Mouse (Mus musculus) thymus, postnatal 25 days (tissue): ENCODE results near the gene Dock7.

Experiments
- DNase-seq: peaks from one replicate; pipeline ENCODE4 v3.0.0; 2022

The Dock7 gene

DNA sequence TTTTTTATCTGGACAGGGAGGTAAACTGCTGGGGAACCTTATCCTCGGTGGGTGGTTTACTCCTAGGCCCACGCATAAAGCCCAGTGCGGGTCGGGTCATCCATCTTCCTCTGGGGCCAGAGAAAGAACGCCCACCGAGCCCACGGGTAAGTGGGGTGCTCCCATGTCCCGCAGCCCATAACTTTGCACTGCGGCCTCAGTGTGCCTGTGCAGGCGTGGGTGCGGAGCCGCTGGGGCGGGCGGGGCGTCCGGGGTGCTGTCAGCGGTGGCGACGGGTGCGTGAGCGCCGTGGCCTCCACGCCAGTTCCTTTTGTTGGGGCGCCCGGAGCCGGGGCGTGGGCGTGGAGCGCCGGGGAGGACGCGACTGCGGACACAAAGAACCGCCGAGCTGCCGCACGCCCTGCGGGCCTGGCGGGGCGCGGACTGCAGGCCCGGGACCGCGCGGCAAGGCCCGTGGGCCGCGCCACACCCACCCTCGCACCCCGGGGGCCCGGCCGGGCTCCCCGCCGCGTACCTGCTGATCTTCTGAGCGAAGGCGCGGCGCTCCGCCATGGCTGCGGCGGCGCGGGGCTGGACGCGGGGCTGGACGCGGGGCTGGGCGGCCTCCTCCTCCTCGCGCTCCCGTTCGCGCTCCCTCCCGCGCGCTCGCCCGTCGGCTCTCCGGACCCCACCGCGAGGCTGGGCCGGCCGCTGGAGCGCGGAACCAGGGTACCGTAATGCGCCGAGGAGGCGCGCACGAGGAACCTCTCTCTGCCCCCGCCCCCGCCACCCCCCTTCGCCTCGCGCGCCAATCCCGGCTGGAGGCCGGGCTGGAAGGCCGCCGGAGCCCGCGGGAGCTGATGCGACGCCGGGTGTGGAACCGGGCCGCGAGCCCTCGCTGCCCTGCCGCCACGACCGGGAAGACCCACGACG lies at the start of gene Dock7:
Dock7 (minus strand) TSS at position 705 of the 912 bp plus-strand sequence.
- peak; percentile 14 for DNase-seq

DNA sequence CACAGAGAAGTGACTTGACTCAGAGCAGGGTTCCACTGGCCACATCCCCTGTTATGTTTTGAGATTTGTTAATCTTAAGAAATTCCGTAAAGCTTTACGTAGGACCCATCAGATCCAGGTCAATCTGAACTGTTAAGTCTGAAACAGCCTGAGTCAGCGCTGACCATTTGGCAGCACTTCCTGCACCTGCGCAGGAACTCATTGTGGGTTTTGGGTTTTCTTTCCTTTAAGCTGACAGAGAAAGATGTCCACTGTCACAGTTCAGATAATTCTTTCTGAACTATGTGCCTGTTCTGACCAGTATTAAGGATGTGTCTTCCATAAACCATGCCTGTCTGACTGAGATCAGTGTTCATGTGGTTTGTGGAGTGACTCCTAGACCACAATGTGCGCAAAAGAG lies 48.2 kb upstream of the Dock7 start:
- no peak for DNase-seq

DNA sequence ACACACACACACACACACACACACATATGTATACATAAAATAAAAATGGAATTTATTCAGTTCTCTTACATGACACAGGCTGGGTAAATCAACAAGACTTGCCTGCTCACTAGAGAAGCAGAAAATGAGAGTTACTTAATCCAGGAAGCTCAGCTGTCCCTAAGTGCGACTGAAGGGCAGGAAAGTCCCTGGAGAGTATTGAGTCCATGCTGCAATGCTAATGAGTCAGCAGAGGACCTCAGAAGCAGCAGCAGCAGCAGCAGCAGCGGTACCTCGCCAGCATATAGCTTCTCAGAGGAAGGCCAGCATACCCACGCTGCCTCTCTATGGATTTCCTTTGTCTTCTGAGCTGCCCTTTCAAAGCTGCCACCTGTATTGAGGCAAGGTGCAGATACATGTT lies 42.8 kb upstream of the Dock7 start:
- no peak for DNase-seq

DNA sequence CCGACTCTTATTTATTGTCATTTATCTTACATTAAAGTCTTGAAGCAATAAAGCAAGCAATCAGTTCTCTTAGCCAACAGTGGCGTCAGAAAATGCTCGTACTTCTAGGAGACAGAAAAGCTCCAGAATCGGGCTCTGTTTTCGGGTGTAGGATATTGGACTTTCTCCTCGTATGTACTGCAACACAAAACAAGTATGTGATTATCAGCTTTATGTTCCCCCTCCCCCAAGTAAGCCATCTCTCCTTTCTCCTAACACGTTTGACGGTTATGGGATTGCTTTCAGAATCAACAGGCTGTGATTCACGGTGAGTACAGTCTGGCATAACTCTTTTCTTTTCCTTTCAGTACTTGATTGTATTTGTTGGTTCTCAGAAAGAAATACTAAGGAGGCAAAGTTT lies 42.3 kb upstream of the Dock7 start:
- no peak for DNase-seq

DNA sequence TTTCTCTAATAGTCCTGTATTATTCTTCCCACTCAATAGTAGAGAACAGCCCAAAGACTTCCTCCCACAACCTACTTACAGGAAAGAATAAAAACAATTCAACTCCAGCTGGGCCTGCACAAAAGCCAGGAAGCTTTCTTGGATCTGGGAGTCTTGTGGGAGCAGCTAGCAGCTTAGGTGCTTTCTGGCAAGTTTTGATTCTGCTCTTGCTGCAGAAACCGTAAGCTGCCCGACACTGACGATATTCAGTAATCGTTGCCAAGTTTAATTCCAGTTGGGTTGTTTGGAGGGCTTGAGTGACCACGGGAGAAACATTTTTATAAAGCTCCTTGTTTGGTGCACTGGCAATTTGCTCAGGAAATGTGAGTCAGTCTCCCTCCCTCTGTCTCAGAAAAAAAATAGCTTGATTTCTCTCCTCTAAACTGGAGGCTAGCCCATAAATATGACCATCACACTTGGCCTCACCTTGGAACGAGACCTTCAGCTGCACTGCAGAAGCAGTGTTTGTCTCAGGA lies 40.8 kb upstream of the Dock7 start:
- DNase-seq, result no peak

DNA sequence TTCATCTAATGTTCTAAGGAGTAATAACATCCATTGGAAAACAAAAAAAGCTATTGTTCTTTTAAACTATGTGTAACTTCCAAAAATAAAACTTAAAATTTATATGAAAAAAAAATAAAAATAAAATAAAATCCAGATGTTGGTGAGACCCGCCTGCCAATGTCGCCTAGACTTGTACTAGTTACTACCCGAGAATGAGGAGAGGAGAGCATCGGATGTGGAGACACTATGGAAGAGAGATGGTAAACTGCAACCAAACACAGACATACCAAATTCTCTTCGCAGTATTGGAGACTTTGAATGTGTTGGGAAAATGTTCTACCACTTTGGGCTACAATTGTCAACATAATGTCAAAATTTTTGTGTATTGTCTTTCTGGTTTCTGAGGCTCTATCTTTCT lies 40.2 kb upstream of the Dock7 start:
- DNase-seq, result no peak

DNA sequence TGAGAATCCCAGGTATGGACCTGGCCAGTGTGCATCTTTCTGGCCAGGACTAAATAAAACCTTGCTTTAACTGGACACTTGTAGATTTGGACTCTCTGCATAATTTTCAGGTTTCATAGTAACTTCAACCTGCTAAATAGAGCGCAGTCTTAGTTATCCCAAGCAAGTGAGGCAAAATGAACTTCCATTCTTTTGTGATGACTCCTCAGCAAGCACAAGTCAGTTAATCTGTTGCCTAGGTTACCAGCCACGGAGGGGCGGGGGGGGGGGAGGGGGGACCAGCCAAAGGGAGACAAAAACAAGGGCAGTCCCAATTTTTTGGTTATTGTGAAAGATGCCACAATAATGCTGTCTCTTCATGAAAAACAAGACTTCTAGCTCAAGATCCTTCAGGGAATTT lies 39.7 kb upstream of the Dock7 start:
- DNase-seq, result no peak

DNA sequence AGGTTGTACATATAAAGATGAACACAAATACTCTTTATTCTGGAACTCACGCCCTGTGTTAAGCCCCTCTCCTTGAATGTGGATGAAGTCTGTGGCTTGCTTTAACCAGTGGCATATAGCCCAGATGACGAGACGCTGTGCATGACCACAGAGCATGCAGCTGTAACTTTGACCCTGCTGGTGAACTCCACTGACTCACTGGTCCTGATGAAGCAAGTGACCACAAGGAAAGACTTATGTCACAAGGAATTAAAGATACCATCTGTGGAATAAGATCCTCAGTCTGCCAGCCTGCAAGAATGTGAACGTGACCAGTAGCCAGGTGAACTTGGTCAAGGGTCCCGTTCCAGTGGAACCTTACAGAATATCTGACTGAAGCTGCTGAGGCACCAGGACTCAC lies 37.8 kb upstream of the Dock7 start:
- no peak for DNase-seq

DNA sequence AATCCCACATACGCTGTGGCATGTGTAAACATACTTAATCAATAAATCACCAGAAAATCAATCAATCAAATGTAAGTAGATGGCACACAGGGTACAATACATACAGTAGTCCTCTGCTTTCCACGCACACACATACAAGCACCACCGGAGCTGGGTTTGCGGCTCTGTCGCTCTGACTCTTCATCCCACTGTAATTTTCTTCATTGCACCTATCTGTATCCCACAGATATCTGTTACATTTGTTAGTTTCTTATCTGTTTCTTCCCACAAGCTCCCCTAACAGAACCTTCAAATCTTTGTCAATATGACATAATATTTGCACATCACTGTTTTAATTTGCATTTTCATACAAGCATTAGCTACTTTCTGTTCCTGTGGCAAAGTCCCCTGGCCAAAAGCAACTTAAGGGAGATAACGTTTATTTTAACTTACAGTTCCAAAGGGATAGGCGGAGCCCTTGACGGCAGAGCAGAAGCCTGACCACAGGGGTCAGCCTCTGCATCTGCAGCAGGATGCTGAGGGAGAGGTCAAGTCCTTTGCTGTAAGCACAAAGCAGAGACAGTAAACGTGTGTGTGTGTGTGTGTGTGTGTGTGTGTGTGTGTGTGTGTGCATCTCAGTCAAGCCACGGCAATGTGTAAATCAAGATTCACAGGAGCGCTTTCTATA lies 36.1 kb upstream of the Dock7 start:
- DNase-seq, result no peak

DNA sequence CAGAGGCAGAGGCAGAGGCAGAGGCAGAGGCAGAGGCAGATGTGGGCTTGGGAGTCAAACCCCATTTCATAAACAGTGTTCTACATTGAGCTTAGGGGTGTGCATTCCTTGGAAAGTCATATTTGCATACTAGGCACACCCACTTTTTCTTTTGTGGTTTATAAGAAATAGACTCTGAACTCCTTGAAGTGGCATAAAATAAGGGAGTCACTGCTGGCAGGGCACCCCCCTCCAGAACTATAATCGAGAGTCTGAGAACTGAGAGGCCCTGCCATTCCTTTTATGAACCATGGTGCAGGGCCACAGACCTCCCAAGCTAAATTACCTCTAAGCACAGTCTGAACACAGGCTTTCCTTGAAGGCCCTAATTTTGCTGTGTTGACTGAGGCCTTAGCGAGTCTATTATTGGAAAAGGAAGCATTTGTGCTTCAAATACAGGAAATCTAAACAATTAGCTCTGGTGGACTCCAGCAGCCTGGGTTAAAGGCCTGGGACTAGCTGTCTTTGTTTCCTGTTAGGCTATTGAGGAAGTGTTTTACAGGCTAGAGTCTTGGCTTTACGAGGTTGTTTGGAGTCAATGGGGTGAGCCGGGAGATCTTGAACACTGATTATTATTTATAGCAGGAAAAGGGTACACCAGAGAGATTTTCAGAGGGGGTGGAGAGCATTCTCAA lies 31.3 kb upstream of the Dock7 start:
- DNase-seq, result no peak

DNA sequence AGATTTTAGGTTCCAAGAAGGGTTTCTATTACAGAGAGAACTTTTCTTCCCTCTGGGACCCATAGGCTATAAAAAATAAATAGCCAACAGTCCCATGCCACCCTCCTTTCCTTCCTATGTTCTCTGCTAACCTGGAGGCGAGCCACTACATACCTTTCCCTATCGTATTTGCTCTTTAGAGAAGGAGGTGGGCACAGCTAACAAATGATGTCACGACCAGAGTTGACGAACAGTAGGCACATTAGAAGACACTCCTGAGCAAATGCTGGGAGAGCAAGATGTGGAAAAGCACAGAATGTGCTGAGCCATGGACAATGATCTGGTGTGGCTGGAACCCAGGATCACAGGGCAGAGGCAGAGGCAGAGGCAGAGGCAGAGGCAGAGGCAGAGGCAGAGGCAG lies 30.7 kb upstream of the Dock7 start:
- no peak for DNase-seq

DNA sequence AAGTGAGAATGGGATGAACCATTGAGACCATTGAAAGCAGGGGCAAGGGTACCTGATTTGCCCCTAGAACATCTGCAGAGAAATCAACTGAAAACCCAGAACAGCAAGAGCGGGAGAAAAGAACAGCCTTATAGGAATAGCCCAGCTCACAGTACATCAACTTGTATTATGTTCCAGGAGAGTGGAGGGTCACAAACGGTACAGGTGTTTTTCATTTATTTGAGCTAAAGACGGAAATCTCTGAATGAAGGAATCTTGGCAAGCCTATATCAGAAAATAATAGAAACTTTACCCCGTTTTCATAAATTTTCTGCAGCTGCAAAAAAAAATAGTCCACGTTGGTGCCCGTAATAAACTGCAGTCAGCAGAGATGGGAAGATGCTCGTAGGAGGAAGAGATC lies 22.6 kb upstream of the Dock7 start:
- DNase-seq, result no peak

DNA sequence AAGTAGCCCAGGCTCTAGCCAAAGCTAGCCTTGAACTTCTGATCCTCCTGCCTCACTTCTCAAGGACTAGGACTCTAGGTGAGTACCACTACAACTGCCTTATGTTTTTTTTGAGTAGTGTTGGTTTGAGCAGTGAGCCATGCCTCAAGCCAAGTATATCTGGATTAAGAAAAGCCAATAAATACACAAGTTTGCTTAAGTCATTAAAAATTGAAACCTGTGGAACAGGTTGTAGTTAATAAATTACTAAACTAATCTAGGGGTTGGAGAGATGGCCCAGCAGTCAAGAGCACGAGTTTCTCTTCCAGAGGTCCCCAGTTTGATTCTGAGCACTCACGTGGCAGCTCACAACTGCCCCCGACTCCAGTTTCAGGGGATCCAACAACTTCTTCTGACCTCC lies 20.9 kb upstream of the Dock7 start:
- no peak for DNase-seq

DNA sequence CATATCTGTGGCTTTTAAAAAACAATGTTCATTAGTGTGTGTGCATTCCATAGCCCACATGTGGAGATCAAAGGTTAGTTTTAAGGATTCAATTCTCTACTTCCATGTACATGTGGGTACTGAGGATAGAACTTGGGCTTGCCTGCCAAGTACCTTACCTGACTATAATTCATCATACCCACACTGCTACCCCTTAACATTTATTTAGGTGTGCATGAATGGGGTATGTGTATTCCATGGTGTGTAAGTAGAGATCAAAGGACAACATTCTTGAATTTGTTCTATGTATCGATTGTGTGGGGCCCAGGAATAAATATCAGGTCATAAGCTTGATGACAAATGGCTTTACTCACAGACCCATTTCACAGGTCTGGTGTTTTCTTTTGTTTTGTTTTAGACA lies 20.5 kb upstream of the Dock7 start:
- DNase-seq, result no peak

DNA sequence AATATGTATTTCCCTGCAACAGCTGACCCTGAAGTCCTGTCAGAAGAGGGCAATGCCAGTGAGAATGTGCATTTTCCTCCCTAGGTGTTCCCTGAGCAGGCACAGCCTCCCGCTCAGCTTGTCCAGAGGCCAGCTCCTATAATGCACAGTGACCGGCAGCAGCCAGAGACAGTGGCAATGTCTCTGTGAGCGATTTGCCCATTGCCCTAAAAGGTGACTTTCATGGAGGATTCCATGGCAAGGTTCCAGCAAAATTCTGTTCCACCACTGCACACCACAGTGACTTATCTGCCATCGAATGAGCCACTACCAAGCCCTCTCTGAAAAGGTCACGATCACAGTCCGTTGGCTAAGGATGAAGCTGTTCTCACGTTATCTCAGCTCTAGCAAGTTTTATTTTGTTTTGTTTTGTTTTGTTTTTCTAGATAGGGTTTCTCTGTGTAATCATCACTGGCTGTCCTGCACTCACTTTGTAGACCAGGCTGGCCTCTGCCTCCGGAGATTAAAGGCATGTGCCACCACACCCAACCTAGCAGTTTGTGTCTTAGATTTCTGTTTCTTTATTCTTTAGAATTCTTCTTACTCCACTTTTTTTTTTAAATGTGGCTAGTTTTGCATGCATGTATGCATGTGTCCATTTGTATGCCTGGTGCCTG lies 17.4 kb upstream of the Dock7 start:
- DNase-seq, result no peak

DNA sequence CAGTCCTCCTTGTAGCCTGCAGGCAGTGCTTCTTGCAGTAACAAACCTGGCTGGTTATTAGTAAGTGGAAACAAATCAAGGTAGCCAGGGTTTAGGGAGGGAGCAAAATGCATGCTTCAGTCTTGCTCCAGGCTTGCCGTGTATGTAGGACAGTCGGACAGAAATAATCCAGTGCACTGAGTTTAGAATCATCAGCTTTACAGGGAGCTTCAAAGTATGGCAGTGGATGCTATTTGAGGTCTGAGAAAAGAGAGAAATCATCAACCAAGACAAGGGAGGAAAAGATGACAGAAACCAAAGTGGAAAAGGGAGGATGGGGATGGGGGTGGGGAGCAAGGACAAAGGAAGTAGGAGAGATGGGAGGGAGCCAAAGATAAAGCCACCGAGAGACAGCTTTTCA lies 13.8 kb upstream of the Dock7 start:
- no peak for DNase-seq

DNA sequence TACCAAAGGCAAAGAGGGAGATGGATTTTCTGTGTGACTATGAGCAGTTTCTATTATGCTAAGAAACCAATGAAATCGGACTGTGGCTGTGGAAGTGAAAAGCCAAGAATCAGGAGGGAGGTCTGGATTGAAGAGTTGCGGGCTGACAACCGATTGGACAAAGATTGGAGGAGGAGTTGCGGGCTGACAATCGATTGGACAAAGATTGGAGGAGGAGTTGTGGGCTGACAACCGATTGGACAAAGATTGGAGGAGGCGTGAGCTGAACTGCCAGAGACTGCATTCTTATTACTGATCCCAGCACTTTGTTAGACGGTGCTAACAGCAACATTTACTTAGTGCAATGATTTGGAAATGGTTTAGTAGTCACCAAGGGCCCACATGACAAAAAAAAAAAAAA lies 12.6 kb upstream of the Dock7 start:
- no peak for DNase-seq

DNA sequence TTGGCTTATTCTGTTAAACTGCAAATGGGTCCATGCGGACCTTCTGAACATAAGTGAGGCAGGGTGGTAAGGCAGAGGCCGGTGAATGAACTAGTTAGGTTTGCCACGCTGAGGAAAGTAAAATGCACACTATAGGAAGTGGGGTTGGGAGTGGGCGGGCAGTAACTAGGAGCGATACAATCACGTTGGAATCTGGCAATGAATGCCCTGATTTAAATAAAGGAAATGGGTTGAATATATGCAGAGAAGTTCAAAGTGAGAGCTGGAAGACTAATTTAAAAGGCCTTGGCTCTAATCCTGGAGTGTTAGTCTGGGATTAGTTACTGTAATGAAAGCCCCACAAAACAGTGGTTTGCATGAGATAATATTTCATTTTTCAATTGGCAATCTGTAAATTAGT lies 12.0 kb upstream of the Dock7 start:
- no peak for DNase-seq

DNA sequence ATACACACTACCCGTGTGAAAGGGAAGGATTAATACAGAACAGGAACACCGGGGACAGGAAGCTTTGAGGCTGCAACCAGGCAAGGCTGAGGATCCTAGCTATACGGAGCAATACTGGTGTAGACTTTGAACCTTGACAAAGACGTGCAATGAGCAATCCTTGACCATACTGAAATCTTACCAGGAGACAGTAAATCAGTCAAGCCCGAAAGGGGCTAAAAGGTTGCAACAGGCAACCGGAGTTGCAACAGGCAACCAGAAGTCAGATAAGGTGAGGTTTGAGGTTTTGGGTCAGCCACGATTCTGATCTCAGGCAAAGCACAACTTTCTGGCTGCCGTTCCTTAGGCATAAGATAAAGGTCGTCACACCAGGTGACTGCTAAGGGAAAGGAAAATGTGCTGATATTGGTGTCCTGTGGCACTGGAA lies 10.5 kb upstream of the Dock7 start:
- no peak for DNase-seq

DNA sequence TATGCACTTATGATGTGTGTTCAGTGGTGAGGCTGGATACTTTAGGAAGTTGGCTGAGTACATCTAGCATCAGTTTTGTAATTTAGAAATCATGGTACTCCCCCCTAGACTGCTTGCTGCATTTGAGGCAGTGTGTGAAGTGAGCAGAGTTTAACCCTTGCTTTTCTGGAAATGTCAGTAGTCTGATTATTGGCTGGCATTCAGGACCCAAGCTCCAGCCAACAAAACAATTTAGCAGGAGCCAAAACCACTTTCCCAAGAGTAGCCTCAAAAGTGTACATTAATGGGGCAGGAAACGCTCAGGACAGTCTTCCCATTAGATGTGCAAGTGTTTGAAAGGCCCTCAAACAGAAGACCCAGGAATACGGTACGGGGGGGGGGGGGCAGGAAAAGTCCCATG lies 2.8 kb upstream of the Dock7 start:
- no peak for DNase-seq

DNA sequence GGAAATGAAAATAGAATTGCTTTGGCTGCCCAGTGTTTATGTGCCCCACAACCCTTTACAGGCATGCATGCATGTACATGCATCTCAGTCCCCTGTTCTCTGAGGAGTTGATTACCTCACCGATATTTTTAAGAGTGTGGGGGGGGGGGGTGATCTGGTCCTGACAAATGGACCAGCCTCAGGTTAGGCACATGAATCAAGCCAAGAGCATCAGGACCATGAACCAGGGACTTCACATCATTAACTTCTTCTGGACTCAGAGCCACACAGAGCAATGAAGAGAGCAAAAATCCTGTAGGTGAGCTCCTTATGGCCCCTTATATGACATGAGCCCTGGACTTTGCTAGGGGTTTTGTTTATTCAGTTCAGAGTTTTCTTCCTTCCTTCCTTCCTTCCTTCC lies 2.1 kb upstream of the Dock7 start:
- DNase-seq, result no peak

DNA sequence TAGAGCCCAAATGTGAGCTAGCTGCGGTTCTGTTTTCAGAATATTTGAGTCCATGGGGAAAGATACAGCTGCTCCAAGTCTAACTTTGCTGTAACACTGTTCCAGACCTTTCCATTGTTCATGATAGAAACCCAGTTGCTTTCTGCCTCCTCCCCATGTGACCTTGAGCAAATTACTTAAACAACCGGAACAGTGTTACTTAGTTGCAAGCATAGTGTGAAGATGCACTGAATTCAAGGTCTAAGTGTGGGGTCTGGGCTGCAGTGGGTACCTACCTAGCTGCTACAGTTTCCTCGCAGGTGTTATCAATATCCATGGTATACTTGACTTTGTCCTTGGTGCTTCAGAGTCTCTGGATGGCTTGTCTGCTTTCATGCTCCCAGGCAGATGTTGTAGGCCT lies 1.3 kb upstream of the Dock7 start:
- DNase-seq, result no peak

DNA sequence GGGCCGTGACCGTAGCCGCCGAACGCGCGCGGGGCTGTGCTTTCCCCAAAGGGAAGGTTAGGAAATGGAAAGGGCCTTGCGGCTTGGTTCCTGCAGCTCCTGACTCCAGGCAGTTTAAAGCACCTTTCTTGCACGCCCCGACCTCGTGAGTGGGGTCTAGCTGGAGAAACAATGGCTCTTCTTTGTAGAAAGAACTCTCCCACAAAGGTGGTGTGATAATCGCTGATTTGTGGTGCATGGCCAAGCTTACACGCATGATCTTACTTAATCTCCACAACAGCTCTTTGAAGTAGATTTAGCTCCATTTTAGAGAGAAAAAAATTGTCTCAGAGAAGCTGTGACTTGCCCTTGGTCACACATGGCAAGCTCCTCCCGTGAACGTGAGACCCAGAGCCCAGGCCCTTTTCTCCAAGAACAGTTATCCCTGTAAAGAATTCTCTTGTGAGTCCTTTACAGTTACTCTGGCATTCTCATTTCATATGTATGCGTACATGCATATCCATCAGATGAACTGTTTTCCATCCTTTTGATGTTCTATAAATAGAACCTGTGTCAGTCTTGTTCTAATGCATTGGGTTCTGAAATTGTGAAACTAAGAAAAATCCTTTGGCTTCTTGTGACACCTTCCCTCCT lies 524 bp upstream of the Dock7 start:
- DNase-seq, result no peak
